9 mouse cellular contexts compared by ENCODE assay signal in the genomic region with DNA sequence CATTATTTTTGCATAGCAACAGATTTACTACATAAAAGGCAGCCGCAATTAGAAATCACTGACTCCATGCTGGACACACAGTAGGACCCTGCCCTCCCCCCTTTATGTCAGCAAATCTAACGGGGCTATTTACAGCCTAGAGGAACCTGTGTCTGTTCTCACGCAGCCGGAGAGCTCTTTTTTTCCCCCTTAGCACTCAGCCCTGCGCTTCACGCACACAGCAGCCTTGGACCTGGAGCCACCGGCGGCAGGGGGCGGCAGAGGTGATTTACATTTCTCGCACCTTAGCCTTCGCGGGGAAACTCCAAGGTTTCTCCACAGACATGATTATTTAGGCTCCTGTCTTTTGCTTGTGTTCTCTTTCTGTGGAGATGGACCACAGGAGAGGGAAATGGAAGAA. TPM values are rescaled to one million over a fixed set of nuclear protein-coding genes. Genes with fewer than 3 reads are reported as not detected.
DNase-seq lines count a peak whose midpoint lies in the region; ATAC-seq and TF ChIP-seq lines count a peak whose summit lies in the region.
"Had no signal": no experiment of that assay in that cellular context is flagged by ENCODE, and none has a peak within 500 bp of the region (broad histone marks: within the 10 kb centered on the region; RNA-seq: fewer than 3 reads in every experiment).

No protein-coding gene starts in this region.

- H3K36me3 ChIP-seq in neural tube, embryonic 11.5 days (ENCODE audit: control insufficient read depth, insufficient read depth, low read length) = no peaks in the 10 kb centered on the region
- H3K36me3 ChIP-seq in hindbrain, embryonic 12.5 days = no peaks in the 10 kb centered on the region
- no peaks in the 10 kb centered on the region for H3K36me3 ChIP-seq in liver, embryonic 16.5 days (ENCODE audit: control insufficient read depth, insufficient read depth)

- no peaks in the 10 kb centered on the region for H3K27me3 ChIP-seq in neural tube, embryonic 11.5 days (ENCODE audit: control insufficient read depth, insufficient read depth, low read length)
- H3K27me3 ChIP-seq in hindbrain, embryonic 12.5 days = no peaks in the 10 kb centered on the region; the same call in 1 of the 2 replicates
- H3K27me3 ChIP-seq in liver, embryonic 16.5 days (ENCODE audit: control insufficient read depth, insufficient read depth, low read depth, low read length) = no peaks in the 10 kb centered on the region
- no peaks in the 10 kb centered on the region for H3K27me3 ChIP-seq in cerebellum, adult 2 months (ENCODE audit: control insufficient read depth, insufficient read depth, low read length)

- H3K4me3 ChIP-seq in neural tube, embryonic 11.5 days (ENCODE audit: low read depth, low read length) = peak overlapping the region; percentile 32
- H3K4me3 ChIP-seq in hindbrain, embryonic 12.5 days = peak overlapping the region; percentile 36
- H3K4me3 ChIP-seq in liver, embryonic 16.5 days (ENCODE audit: low read depth, low read length) = peak overlapping the region; percentile 33
- no peak overlapping the region for H3K4me3 ChIP-seq in cerebellum, adult 2 months (replicated peaks; ENCODE audit: insufficient read depth, low read depth, low read length)

- TF ChIP-seq POLR2A in cerebellum, adult 2 months (IDR thresholded peaks at IDR 0.05; ENCODE audit: borderline replicate concordance, insufficient read depth, low read length) = no peak

- H3K4me1 ChIP-seq in neural tube, embryonic 11.5 days (ENCODE audit: control insufficient read depth, insufficient read depth, low read length) = no peaks in the 10 kb centered on the region
- no peaks in the 10 kb centered on the region for H3K4me1 ChIP-seq in hindbrain, embryonic 12.5 days
- no peaks in the 10 kb centered on the region for H3K4me1 ChIP-seq in liver, embryonic 16.5 days (ENCODE audit: control insufficient read depth, low read depth, low read length)
- no peaks in the 10 kb centered on the region for H3K4me1 ChIP-seq in cerebellum, adult 2 months (ENCODE audit: control insufficient read depth, insufficient read depth, low read length)

- peak overlapping the region; percentile 40 for H3K4me2 ChIP-seq in neural tube, embryonic 11.5 days (ENCODE audit: low read depth)
- peak overlapping the region; percentile 57 for H3K4me2 ChIP-seq in hindbrain, embryonic 12.5 days (replicated peaks)
- peak overlapping the region; percentile 39 for H3K4me2 ChIP-seq in liver, embryonic 16.5 days (ENCODE audit: low read depth, low read length)

- no peak overlapping the region for H3K9ac ChIP-seq in neural tube, embryonic 11.5 days (ENCODE audit: low read length)
- H3K9ac ChIP-seq in hindbrain, embryonic 12.5 days = no peak overlapping the region
- H3K9ac ChIP-seq in liver, embryonic 16.5 days (ENCODE audit: low read depth, low read length) = no peak overlapping the region

- DNase-seq in neural tube, embryonic 11.5 days (ENCODE audit: low spot score) = peak; percentile 51
- no peak for DNase-seq in neural tube, embryonic 10.5 days (ENCODE audit: extremely low spot score, low spot score)
- DNase-seq in testis, postnatal 10 days (ENCODE audit: low spot score) = no peak
- DNase-seq in cerebellum, postnatal 36 days = no peak
- no peak for DNase-seq in cerebellum, adult 2 months
- DNase-seq: lung, postnatal 36 days had no signal

- no peak for TF ChIP-seq CTCF in cerebellum, adult 2 months (IDR thresholded peaks at IDR 0.05; ENCODE audit: borderline replicate concordance, insufficient read depth, low read depth, low read length)

- no peaks in the 10 kb centered on the region for H3K9me3 ChIP-seq in neural tube, embryonic 11.5 days (ENCODE audit: control insufficient read depth, low read length)
- H3K9me3 ChIP-seq in hindbrain, embryonic 12.5 days (replicated peaks) = no peaks in the 10 kb centered on the region
- no peaks in the 10 kb centered on the region for H3K9me3 ChIP-seq in liver, embryonic 16.5 days (replicated peaks; ENCODE audit: control insufficient read depth, low read length)

- H3K27ac ChIP-seq in neural tube, embryonic 11.5 days (ENCODE audit: low read depth, low read length) = no peak overlapping the region
- no peak overlapping the region for H3K27ac ChIP-seq in hindbrain, embryonic 12.5 days
- no peak overlapping the region for H3K27ac ChIP-seq in liver, embryonic 16.5 days (ENCODE audit: low read length)
- H3K27ac ChIP-seq in cerebellum, adult 2 months (ENCODE audit: insufficient read depth, low read length) = no peak overlapping the region

- peak; percentile 62 for ATAC-seq in neural tube, embryonic 11.5 days (ENCODE audit: insufficient read depth, low FRiP score, low TSS enrichment)
- ATAC-seq in hindbrain, embryonic 12.5 days (ENCODE audit: low FRiP score) = peak; percentile 36; the same call in 1 of the 2 replicates
- no peak for ATAC-seq in liver, embryonic 16.5 days (ENCODE audit: low read depth)

- 12% methylated on average over 12 of the region's 12 CpGs for WGBS in neural tube, embryonic 11.5 days
- WGBS in hindbrain, embryonic 12.5 days = 7% methylated on average over 12 of the region's 12 CpGs
- WGBS in liver, embryonic 16.5 days (ENCODE audit: insufficient replicate concordance) = 15% methylated on average over 12 of the region's 12 CpGs
- 6% methylated on average over 12 of the region's 12 CpGs for WGBS in cerebellum, adult 2 months

RNA-seq across cellular contexts. Expression of a gene that starts 17.1 kb away (rescaled TPM):
- 16.4 and 20.4 TPM in 2 replicates for polyA plus RNA-seq in neural tube, embryonic 11.5 days (2014; fragmentation: Nextera tagmentation; extraction: Ambion mirVana)
- 2.3 and 3.6 TPM in 2 replicates for polyA plus RNA-seq in hindbrain, embryonic 12.5 days (2016; fragmentation: Nextera tagmentation; extraction: Ambion mirVana)
- 3.1 and 6.0 TPM in 2 replicates for polyA plus RNA-seq in liver, embryonic 16.5 days (2015; fragmentation: Nextera tagmentation; extraction: Ambion mirVana)
- polyA plus RNA-seq in cerebellum, adult 2 months (2012; rRNA removed) = 6.3 and 8.3 TPM in 2 replicates
- polyA plus RNA-seq: testis, adult 2 months had no signal
